Mouse (Mus musculus) midbrain, embryonic 14.5 days (tissue): ENCODE measurements around the gene Ifnlr1. TPM values are rescaled to one million over a fixed set of nuclear protein-coding genes. Genes with fewer than 3 reads are reported as not detected.
A peak's percentile ranks its signal among the peaks of the same experiment; 100 is the strongest.
"Not testable (repeated sequence)": the region's sequence is repeated elsewhere in the genome, so short reads cannot be mapped to it uniquely, and the experiment has no call there.

Experiments
- ATAC-seq: fragments of 200-750 bp; cut with Nextera tagmentation; 2 replicates; pipeline ENCODE4 v1.8.0; 2017; ENCODE audit warnings: moderate number of reproducible peaks, moderate library complexity; ENCODE audit not compliant: low FRiP score, low TSS enrichment
- DNase-seq: peaks from one replicate; pipeline ENCODE4 v3.0.0-alpha.2; 2015
- H3K27ac ChIP-seq: fragments of 300-500 bp; sonication (generic); replicated peaks from 2 replicates; pipeline ENCODE4 v1.5.1; 2014; ENCODE audit warnings: mild to moderate bottlenecking, low read depth, low read length, moderate library complexity
- H3K27me3 ChIP-seq: fragments of 300-500 bp; sonication (generic); 2 replicates; pipeline ENCODE4 v1.6.1; 2014; ENCODE audit warnings: low read length, control low read depth, mixed read lengths; ENCODE audit not compliant: control insufficient read depth, insufficient read depth
- H3K36me3 ChIP-seq: fragments of 300-500 bp; sonication (generic); 2 replicates; pipeline ENCODE4 v1.6.1; 2014; ENCODE audit warnings: low read length, control low read depth; ENCODE audit not compliant: control insufficient read depth, insufficient read depth
- H3K4me1 ChIP-seq: fragments of 300-500 bp; sonication (generic); 2 replicates; pipeline ENCODE4 v1.6.1; 2014; ENCODE audit warnings: mild to moderate bottlenecking, antibody characterized with exemption, low read length, control low read depth; ENCODE audit not compliant: control insufficient read depth, insufficient read depth
- H3K4me2 ChIP-seq: fragments of 300-500 bp; sonication (generic); 2 replicates; pipeline ENCODE4 v1.6.1; 2014; ENCODE audit warnings: mild to moderate bottlenecking, low read length, moderate library complexity
- H3K4me3 ChIP-seq: fragments of 300-500 bp; sonication (generic); replicated peaks from 2 replicates; pipeline ENCODE4 v1.5.1; 2014; ENCODE audit warnings: low read depth, low read length
- H3K9ac ChIP-seq: fragments of 300-500 bp; sonication (generic); replicated peaks from 2 replicates; pipeline ENCODE4 v1.6.1; 2014; ENCODE audit warnings: mild to moderate bottlenecking, low read length, moderate library complexity
- H3K9me3 ChIP-seq: fragments of 300-500 bp; sonication (generic); 2 replicates; pipeline ENCODE4 v1.6.1; 2016; ENCODE audit warnings: low read length, control low read depth, mixed read lengths; ENCODE audit not compliant: control insufficient read depth
- WGBS: fragments of 180-500 bp; shearing (Covaris S2); extraction: QIAGEN DNeasy Blood & Tissue Kit; methylation state at CpG from one replicate; pipeline ENCODE4 v1.1.7; 2014; 5-methylcytosine and 5-hydroxymethylcytosine counted together
- polyA plus RNA-seq: library from polyadenylated mRNA; unstranded; fragments of >200 nt; fragmentation: Nextera tagmentation; extraction: Ambion mirVana; gene quantifications from 2 replicates; pipeline ENCODE4 v1.2.1, GENCODE M21; 2014

The Ifnlr1 gene
- 0.13 and 0.22 TPM in 2 replicates for polyA plus RNA-seq

- under 1% methylated on average over 41 of the region's 41 CpGs for WGBS
- Histone ChIP-seq H3K4me3 (peak within 1 kb of the TSS; percentile 43), H3K9me3 (no peaks in the 10 kb centered on the region), H3K4me1 (peaks cover 4% of the 10 kb centered on the region), H3K27ac (no peak within 1 kb of the TSS), H3K4me2 (peak within 1 kb of the TSS; percentile 77), H3K36me3 (no peaks in the 10 kb centered on the region), H3K9ac (peak within 1 kb of the TSS; percentile 3; the same call in 1 of the 2 replicates), H3K27me3 (peaks cover 27% of the 10 kb centered on the region)
- ATAC-seq (no peak), DNase-seq (peak; percentile 68)
Observed at GRCm38 (mm10) chr4:135685906-135686567, at the start of gene Ifnlr1. Gene Ifnlr1 (plus strand): TSS chr4:135686287.

- H3K4me1 ChIP-seq, H3K27ac ChIP-seq, H3K4me2 ChIP-seq, H3K27me3 ChIP-seq, H3K36me3 ChIP-seq, H3K9me3 ChIP-seq, DNase-seq, H3K9ac ChIP-seq, ATAC-seq, H3K4me3 ChIP-seq: not testable (repeated sequence)
- 87% methylated on average over 8 of the region's 8 CpGs for WGBS
Observed at GRCm38 (mm10) chr4:135641302-135642079, 44.6 kb upstream of the Ifnlr1 start.

GRCm38 (mm10) chr4:135645022-135645637, 41.0 kb upstream of the Ifnlr1 start:
- no peaks in the 10 kb centered on the region for H3K27me3 ChIP-seq
- DNase-seq (no peak), ATAC-seq (no peak)
- no peaks in the 10 kb centered on the region for H3K36me3 ChIP-seq
- WGBS = 68% methylated on average over 12 of the region's 12 CpGs
- H3K9me3 ChIP-seq = no peaks in the 10 kb centered on the region
- no peak overlapping the region for H3K27ac ChIP-seq
- H3K9ac ChIP-seq = no peak overlapping the region
- H3K4me1 ChIP-seq = no peaks in the 10 kb centered on the region
- no peak overlapping the region for H3K4me2 ChIP-seq
- H3K4me3 ChIP-seq = no peak overlapping the region

GRCm38 (mm10) chr4:135652966-135653607, 33.0 kb upstream of the Ifnlr1 start:
- Histone ChIP-seq H3K4me2 (no peak overlapping the region), H3K27ac (no peak overlapping the region), H3K9me3 (no peaks in the 10 kb centered on the region), H3K9ac (no peak overlapping the region), H3K27me3 (no peaks in the 10 kb centered on the region), H3K4me1 (peaks cover 6% of the 10 kb centered on the region; the same call in 1 of the 2 replicates), H3K36me3 (no peaks in the 10 kb centered on the region), H3K4me3 (no peak overlapping the region)
- DNase-seq (peak; percentile 39), ATAC-seq (no peak)
- 57% methylated on average over 11 of the region's 11 CpGs for WGBS

- H3K27ac ChIP-seq = no peak overlapping the region
- WGBS = 92% methylated on average over 7 of the region's 7 CpGs
- no peak overlapping the region for H3K4me3 ChIP-seq
- DNase-seq = no peak
- no peak overlapping the region for H3K4me2 ChIP-seq
- H3K36me3 ChIP-seq = no peaks in the 10 kb centered on the region
- H3K9ac ChIP-seq = no peak overlapping the region
- peaks cover 6% of the 10 kb centered on the region; the same call in 1 of the 2 replicates for H3K4me1 ChIP-seq
- no peak for ATAC-seq
- no peaks in the 10 kb centered on the region for H3K9me3 ChIP-seq
- no peaks in the 10 kb centered on the region for H3K27me3 ChIP-seq
Observed at GRCm38 (mm10) chr4:135653956-135654355, 32.1 kb upstream of the Ifnlr1 start.

- 21% methylated on average over 7 of the region's 7 CpGs for WGBS
- ATAC-seq (no peak), DNase-seq (peak; percentile 46)
- H3K9me3 ChIP-seq = no peaks in the 10 kb centered on the region
- H3K27me3 ChIP-seq = no peaks in the 10 kb centered on the region
- H3K4me2 ChIP-seq = no peak overlapping the region
- peaks cover 6% of the 10 kb centered on the region; the same call in 1 of the 2 replicates for H3K4me1 ChIP-seq
- H3K27ac ChIP-seq = no peak overlapping the region
- H3K9ac ChIP-seq = no peak overlapping the region
- H3K4me3 ChIP-seq = no peak overlapping the region
- no peaks in the 10 kb centered on the region for H3K36me3 ChIP-seq
Observed at GRCm38 (mm10) chr4:135655499-135655898, 30.6 kb upstream of the Ifnlr1 start.

GRCm38 (mm10) chr4:135656094-135656589, 29.9 kb upstream of the Ifnlr1 start:
- Histone ChIP-seq H3K9me3 (no peaks in the 10 kb centered on the region), H3K27ac (no peak overlapping the region), H3K9ac (no peak overlapping the region), H3K27me3 (no peaks in the 10 kb centered on the region), H3K4me3 (no peak overlapping the region), H3K4me1 (peaks cover 6% of the 10 kb centered on the region; the same call in 1 of the 2 replicates), H3K4me2 (no peak overlapping the region), H3K36me3 (no peaks in the 10 kb centered on the region)
- ATAC-seq (peak; percentile 55; the same call in 1 of the 2 replicates), DNase-seq (peak; percentile 62)
- 20% methylated on average over 10 of the region's 10 CpGs for WGBS

GRCm38 (mm10) chr4:135658484-135658883, 27.6 kb upstream of the Ifnlr1 start:
- Histone ChIP-seq H3K9ac (no peak overlapping the region), H3K4me2 (no peak overlapping the region), H3K27ac (no peak overlapping the region), H3K4me1 (peaks cover 6% of the 10 kb centered on the region; the same call in 1 of the 2 replicates), H3K36me3 (no peaks in the 10 kb centered on the region), H3K4me3 (no peak overlapping the region), H3K9me3 (no peaks in the 10 kb centered on the region), H3K27me3 (no peaks in the 10 kb centered on the region)
- ATAC-seq (no peak), DNase-seq (no peak)
- WGBS = 83% methylated on average over 5 of the region's 5 CpGs
